Mouse (Mus musculus) spleen, adult 2 months (tissue): ENCODE data around the gene Krt24.

Experiments used
- CTCF ChIP-seq: fragments of 200-500 bp; IDR thresholded peaks from 2 replicates; pipeline ENCODE4 v1.5.1; 2011; ENCODE audit warnings: mild to moderate bottlenecking, inconsistent platforms; ENCODE audit not compliant: insufficient read depth, insufficient read length, insufficient replicate concordance; ENCODE audit errors: extremely low read depth
- POLR2A ChIP-seq: fragments of 200-500 bp; IDR thresholded peaks from 2 replicates; pipeline ENCODE4 v1.6.1; 2011; ENCODE audit warnings: low read depth, low read length, inconsistent platforms

GRCm38 (mm10) chr11:99242056-99242455 lies 43.0 kb downstream of the Krt24 start:
- TF ChIP-seq POLR2A (no peak), CTCF (no peak)
